Mouse (Mus musculus) embryonic facial prominence, embryonic 12.5 days (tissue): ENCODE data around the gene Ogfod2. TPM values are rescaled to one million over a fixed set of nuclear protein-coding genes. Genes with fewer than 3 reads are reported as not detected.

Experiments used
- ATAC-seq: fragments of 200-750 bp; cut with Nextera tagmentation; 2 replicates; pipeline ENCODE4 v1.8.0; 2017; ENCODE audit not compliant: insufficient number of reproducible peaks, insufficient read depth, low FRiP score, low TSS enrichment
- H3K27ac ChIP-seq: fragments of 300-500 bp; sonication (generic); 2 replicates; pipeline ENCODE4 v1.5.1; 2016; ENCODE audit warnings: mild to moderate bottlenecking
- H3K27me3 ChIP-seq: fragments of 300-500 bp; sonication (generic); 2 replicates; pipeline ENCODE4 v1.6.1; 2016; ENCODE audit warnings: mild to moderate bottlenecking, moderate library complexity
- H3K36me3 ChIP-seq: fragments of 300-500 bp; sonication (generic); 2 replicates; pipeline ENCODE4 v1.6.1; 2016; ENCODE audit warnings: mild to moderate bottlenecking
- H3K4me1 ChIP-seq: fragments of 300-500 bp; sonication (generic); 2 replicates; pipeline ENCODE4 v1.6.1; 2016
- H3K4me2 ChIP-seq: fragments of 300-500 bp; sonication (generic); replicated peaks from 2 replicates; pipeline ENCODE4 v1.6.1; 2016; ENCODE audit warnings: mild to moderate bottlenecking, moderate library complexity
- H3K4me3 ChIP-seq: fragments of 300-500 bp; sonication (generic); 2 replicates; pipeline ENCODE4 v1.5.1; 2016; ENCODE audit warnings: mild to moderate bottlenecking
- H3K9ac ChIP-seq: fragments of 300-500 bp; sonication (generic); 2 replicates; pipeline ENCODE4 v1.6.1; 2016; ENCODE audit warnings: mild to moderate bottlenecking, moderate library complexity
- H3K9me3 ChIP-seq: fragments of 300-500 bp; sonication (generic); 2 replicates; pipeline ENCODE4 v1.6.1; 2016; ENCODE audit warnings: mild to moderate bottlenecking, moderate library complexity
- WGBS: fragments of 180-500 bp; shearing (Covaris S2); methylation state at CpG from one replicate; pipeline ENCODE4 v1.1.7; 2016; 5-methylcytosine and 5-hydroxymethylcytosine counted together
- polyA plus RNA-seq: library from polyadenylated mRNA; unstranded; fragments of >200 nt; fragmentation: Nextera tagmentation; extraction: Ambion mirVana; gene quantifications from 2 replicates; pipeline ENCODE4 v1.2.1, GENCODE M21; 2016

The Ogfod2 gene
- polyA plus RNA-seq, result 19.2 and 21.0 TPM in 2 replicates

- peak within 1 kb of the TSS; percentile 88 for H3K4me2 ChIP-seq
- H3K9ac ChIP-seq, result peak within 1 kb of the TSS; percentile 54
- no peaks in the 10 kb centered on the region for H3K36me3 ChIP-seq
- peak; percentile 97 for ATAC-seq
- H3K9me3 ChIP-seq, result no peaks in the 10 kb centered on the region
- 1% methylated on average over 66 of the region's 66 CpGs for WGBS
- H3K4me3 ChIP-seq, result peak within 1 kb of the TSS; percentile 90
- H3K27ac ChIP-seq, result peak within 1 kb of the TSS; percentile 85
- H3K4me1 ChIP-seq, result peaks cover 14% of the 10 kb centered on the region
- H3K27me3 ChIP-seq, result no peaks in the 10 kb centered on the region
Observed at GRCm38 (mm10) chr5:124111742-124112497, at the start of gene Ogfod2. Gene Ogfod2, plus strand, starts transcription at chr5:124112297.

GRCm38 (mm10) chr5:124069657-124070056 lies 42.4 kb upstream of the Ogfod2 start:
- Histone ChIP-seq H3K27me3 (no peaks in the 10 kb centered on the region), H3K4me1 (peaks cover 11% of the 10 kb centered on the region; the same call in 1 of the 2 replicates), H3K36me3 (no peaks in the 10 kb centered on the region), H3K4me3 (no peak overlapping the region), H3K4me2 (no peak overlapping the region), H3K9me3 (no peaks in the 10 kb centered on the region), H3K27ac (no peak overlapping the region), H3K9ac (no peak overlapping the region)
- ATAC-seq, result no peak
- 81% methylated on average over 3 of the region's 3 CpGs for WGBS

DNA sequence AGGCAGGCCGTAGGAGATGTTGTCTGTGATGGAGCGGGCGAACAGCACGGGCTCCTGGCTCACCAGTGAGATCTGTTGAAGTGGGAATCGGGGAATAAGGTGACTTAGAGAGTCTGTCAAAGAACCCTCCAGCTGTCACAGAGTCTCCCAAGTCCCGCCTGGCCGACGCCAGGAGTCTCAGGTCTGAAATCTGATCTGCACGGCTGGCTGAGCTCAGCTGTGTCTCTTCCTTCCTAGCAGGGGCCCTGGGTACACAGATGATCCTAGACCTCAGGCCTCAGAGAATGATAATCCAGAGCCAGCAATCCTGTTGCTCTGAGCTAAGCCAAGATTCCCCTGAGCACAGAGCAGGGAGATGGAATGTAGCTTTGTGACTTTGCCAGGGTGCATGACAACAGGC lies 38.4 kb upstream of the Ogfod2 start:
- no peak overlapping the region for H3K4me3 ChIP-seq
- ATAC-seq, result peak; percentile 16; the same call in 1 of the 2 replicates
- WGBS, result 30% methylated on average over 9 of the region's 9 CpGs
- no peaks in the 10 kb centered on the region for H3K27me3 ChIP-seq
- H3K9me3 ChIP-seq, result no peaks in the 10 kb centered on the region
- H3K4me1 ChIP-seq, result peaks cover 24% of the 10 kb centered on the region; the same call in 1 of the 2 replicates
- no peak overlapping the region for H3K9ac ChIP-seq
- H3K4me2 ChIP-seq, result no peak overlapping the region
- no peaks in the 10 kb centered on the region for H3K36me3 ChIP-seq
- H3K27ac ChIP-seq, result no peak overlapping the region

DNA sequence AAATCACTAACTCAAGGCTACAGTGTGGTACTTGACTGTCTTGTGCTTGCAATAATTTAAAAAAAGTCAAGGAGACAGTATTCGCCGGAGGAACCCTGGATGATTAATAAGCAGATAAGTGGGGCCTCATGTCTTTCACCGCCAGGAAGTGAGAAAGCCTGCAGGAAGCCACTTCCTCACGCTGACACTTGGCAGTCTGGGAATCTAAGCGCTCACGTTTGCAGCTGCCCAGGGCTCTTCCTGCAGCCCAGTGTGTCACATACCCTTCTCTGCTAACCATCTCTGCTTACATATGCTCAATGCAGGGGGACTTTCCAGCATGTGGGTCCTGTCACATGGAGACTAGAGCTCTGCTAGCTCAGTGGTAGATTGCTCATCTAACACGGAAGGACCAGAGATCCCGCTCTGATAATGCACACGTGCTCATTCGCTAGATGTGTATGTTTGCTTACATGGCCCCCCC lies 37.2 kb upstream of the Ogfod2 start:
- no peak overlapping the region for H3K4me2 ChIP-seq
- peaks cover 24% of the 10 kb centered on the region; the same call in 1 of the 2 replicates for H3K4me1 ChIP-seq
- WGBS, result 49% methylated on average over 10 of the region's 10 CpGs
- H3K9ac ChIP-seq, result no peak overlapping the region
- H3K27me3 ChIP-seq, result no peaks in the 10 kb centered on the region
- no peak overlapping the region for H3K4me3 ChIP-seq
- no peak for ATAC-seq
- H3K27ac ChIP-seq, result peak overlapping the region; percentile 26; the same call in 1 of the 2 replicates
- H3K36me3 ChIP-seq, result no peaks in the 10 kb centered on the region
- H3K9me3 ChIP-seq, result no peaks in the 10 kb centered on the region

DNA sequence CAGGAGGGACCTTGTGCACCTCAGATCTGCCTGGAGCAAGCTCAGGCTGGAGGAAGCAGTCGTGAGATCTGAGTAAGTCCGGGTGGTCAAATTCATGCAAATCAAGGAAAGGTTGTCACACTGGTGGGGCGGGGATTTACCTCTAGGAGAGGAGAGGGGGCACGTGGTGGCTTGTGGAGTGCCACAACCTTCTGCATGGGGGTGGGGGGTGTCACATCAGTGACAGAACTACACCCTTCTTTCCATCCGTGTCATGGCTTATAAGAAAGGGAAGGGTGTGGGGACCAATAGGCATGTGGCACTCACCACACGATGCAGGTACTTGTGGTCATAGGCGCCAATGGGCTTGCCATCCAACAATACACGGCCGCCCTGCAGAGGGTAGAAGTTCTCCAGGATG lies 36.4 kb upstream of the Ogfod2 start:
- Histone ChIP-seq H3K9me3 (no peaks in the 10 kb centered on the region), H3K4me3 (no peak overlapping the region), H3K9ac (no peak overlapping the region), H3K36me3 (no peaks in the 10 kb centered on the region), H3K27me3 (no peaks in the 10 kb centered on the region), H3K27ac (peak overlapping the region; percentile 26; the same call in 1 of the 2 replicates), H3K4me2 (no peak overlapping the region), H3K4me1 (peaks cover 24% of the 10 kb centered on the region; the same call in 1 of the 2 replicates)
- ATAC-seq, result no peak
- WGBS, result 70% methylated on average over 9 of the region's 9 CpGs

- H3K9me3 ChIP-seq, result no peaks in the 10 kb centered on the region
- no peaks in the 10 kb centered on the region for H3K27me3 ChIP-seq
- no peak overlapping the region for H3K9ac ChIP-seq
- no peaks in the 10 kb centered on the region for H3K36me3 ChIP-seq
- WGBS, result 53% methylated on average over 9 of the region's 9 CpGs
- ATAC-seq, result no peak
- peaks cover 23% of the 10 kb centered on the region; the same call in 1 of the 2 replicates for H3K4me1 ChIP-seq
- no peak overlapping the region for H3K4me2 ChIP-seq
- H3K27ac ChIP-seq, result no peak overlapping the region
- H3K4me3 ChIP-seq, result no peak overlapping the region
Observed at GRCm38 (mm10) chr5:124076559-124076958, 35.5 kb upstream of the Ogfod2 start.

GRCm38 (mm10) chr5:124077241-124077640 lies 34.9 kb upstream of the Ogfod2 start:
- Histone ChIP-seq H3K27me3 (no peaks in the 10 kb centered on the region), H3K36me3 (no peaks in the 10 kb centered on the region), H3K9ac (no peak overlapping the region), H3K4me3 (no peak overlapping the region), H3K4me2 (no peak overlapping the region), H3K9me3 (no peaks in the 10 kb centered on the region), H3K27ac (no peak overlapping the region), H3K4me1 (peaks cover 19% of the 10 kb centered on the region; the same call in 1 of the 2 replicates)
- 78% methylated on average over 13 of the region's 13 CpGs for WGBS
- no peak for ATAC-seq

- no peaks in the 10 kb centered on the region for H3K36me3 ChIP-seq
- no peaks in the 10 kb centered on the region for H3K27me3 ChIP-seq
- 59% methylated on average over 6 of the region's 6 CpGs for WGBS
- H3K4me1 ChIP-seq, result peaks cover 19% of the 10 kb centered on the region; the same call in 1 of the 2 replicates
- no peak overlapping the region for H3K27ac ChIP-seq
- H3K4me2 ChIP-seq, result no peak overlapping the region
- ATAC-seq, result no peak
- H3K9ac ChIP-seq, result no peak overlapping the region
- H3K9me3 ChIP-seq, result no peaks in the 10 kb centered on the region
- H3K4me3 ChIP-seq, result no peak overlapping the region
Observed at GRCm38 (mm10) chr5:124077856-124078460, 34.1 kb upstream of the Ogfod2 start.

DNA sequence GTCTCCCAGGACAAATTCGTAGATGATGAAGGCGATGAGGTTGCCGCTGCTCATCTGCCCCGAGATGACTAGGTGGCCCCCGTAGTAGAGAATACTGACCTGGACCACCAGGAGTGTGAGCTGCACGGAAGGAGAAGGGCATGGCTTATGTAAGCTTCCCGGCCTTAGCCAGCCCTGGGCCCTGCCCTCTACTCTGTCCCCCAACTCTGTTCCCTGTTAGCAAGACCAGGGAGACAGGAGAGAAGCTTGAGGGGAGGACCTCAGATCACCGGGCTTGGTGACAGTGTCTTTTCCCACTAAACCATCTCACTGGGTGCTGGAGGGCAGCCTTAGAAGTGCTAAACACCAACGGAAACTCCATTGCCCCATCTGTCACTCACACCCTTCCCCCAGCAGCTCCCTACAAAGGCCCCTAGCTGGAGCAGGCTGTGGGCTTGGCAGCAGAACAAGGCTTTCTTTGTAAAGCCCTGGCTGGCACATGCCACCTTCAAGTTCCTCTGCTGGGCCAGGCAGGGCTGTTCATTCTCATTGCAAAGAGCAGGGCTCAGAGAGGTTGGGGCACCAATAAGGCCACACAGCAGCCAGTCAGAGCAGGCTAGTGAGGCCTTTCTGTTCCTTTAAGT lies 33.2 kb upstream of the Ogfod2 start:
- no peaks in the 10 kb centered on the region for H3K27me3 ChIP-seq
- no peak overlapping the region for H3K27ac ChIP-seq
- H3K4me2 ChIP-seq, result no peak overlapping the region
- H3K36me3 ChIP-seq, result no peaks in the 10 kb centered on the region
- peaks cover 13% of the 10 kb centered on the region; the same call in 1 of the 2 replicates for H3K4me1 ChIP-seq
- 59% methylated on average over 9 of the region's 9 CpGs for WGBS
- H3K9me3 ChIP-seq, result no peaks in the 10 kb centered on the region
- no peak for ATAC-seq
- no peak overlapping the region for H3K9ac ChIP-seq
- no peak overlapping the region for H3K4me3 ChIP-seq

- no peaks in the 10 kb centered on the region for H3K9me3 ChIP-seq
- no peak overlapping the region for H3K4me3 ChIP-seq
- H3K36me3 ChIP-seq, result no peaks in the 10 kb centered on the region
- no peak overlapping the region for H3K27ac ChIP-seq
- WGBS, result 92% methylated on average over 17 of the region's 17 CpGs
- H3K27me3 ChIP-seq, result no peaks in the 10 kb centered on the region
- ATAC-seq, result no peak
- no peak overlapping the region for H3K9ac ChIP-seq
- peaks cover 10% of the 10 kb centered on the region; the same call in 1 of the 2 replicates for H3K4me1 ChIP-seq
- no peak overlapping the region for H3K4me2 ChIP-seq
Observed at GRCm38 (mm10) chr5:124079880-124080279, 32.2 kb upstream of the Ogfod2 start.

GRCm38 (mm10) chr5:124082447-124082846 lies 29.6 kb upstream of the Ogfod2 start:
- Histone ChIP-seq H3K9ac (no peak overlapping the region), H3K4me2 (no peak overlapping the region), H3K4me1 (no peaks in the 10 kb centered on the region), H3K4me3 (no peak overlapping the region), H3K27me3 (no peaks in the 10 kb centered on the region), H3K36me3 (no peaks in the 10 kb centered on the region), H3K27ac (no peak overlapping the region), H3K9me3 (no peaks in the 10 kb centered on the region)
- no peak for ATAC-seq
- 84% methylated on average over 10 of the region's 10 CpGs for WGBS
